Mouse (Mus musculus): ENCODE measurements around the gene Nipsnap2. TPM values are rescaled to one million over a fixed set of nuclear protein-coding genes. Genes with fewer than 3 reads are reported as not detected.
"Not testable (repeated sequence)": the region's sequence is repeated elsewhere in the genome, so short reads cannot be mapped to it uniquely, and the experiment has no call there.

Gene Nipsnap2
- polyA plus RNA-seq, 1 experiment from 2014 or later: 91.7 TPM

DNA sequence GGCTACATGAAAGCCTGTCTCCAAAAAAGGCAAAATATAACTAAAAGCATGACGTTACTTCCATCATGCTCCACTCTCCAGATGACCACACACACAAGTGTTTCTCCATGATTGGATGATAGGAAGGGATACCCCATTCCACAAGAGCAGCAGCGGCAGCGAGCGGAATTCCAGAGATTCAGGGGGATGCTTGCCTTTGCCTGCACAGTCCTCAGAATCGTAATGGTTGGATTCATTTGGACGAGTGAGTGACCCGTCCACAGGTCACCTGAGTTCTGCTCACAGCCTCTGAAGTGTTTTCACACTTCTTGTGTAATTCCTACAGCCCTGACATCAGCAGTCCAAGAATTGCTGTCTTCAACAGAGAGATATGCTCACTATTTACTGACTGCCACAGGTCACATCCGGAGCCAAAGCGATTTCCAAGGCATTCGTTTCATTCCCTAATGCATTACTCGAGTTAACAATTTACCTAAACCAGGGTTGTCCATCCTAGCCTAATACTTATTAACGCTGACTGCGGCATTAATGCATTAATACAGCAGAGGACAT, 35.1 kb downstream of the Nipsnap2 start:
- DNase-seq (ENCODE audit: low spot score): no peak

DNA sequence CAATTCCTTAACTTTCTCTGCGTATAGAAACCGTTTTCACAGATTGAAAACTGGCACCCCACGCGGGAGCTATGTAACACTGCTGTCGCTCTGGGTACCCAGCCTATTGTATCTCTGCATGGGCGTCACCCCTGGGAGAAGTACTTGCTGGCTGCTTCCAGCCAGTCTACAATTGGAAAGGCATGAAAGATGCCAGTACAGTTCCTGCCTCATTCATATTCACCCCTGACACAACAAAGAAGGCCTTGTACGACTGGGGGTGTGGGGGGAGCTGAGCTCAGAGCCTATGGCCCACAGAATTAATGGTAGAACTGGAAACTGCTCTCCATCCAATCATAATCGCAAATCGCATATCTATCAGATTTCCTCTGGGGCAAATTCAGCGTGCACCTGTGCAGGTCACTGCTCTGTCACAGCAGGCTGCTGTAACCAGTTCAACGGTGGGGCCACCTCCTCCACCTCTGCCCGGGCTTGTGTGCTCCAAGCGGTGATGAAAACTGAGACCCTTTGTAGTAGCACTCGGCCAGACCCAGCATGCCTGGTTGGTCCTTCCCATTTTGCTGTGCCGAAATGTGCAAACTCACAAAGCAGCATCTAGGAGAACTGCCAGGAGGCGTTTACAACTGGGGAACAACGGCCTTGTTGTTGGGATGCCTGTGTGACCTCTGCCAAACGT, 37.1 kb downstream of the Nipsnap2 start:
- no peak for DNase-seq (ENCODE audit: low spot score)

DNA sequence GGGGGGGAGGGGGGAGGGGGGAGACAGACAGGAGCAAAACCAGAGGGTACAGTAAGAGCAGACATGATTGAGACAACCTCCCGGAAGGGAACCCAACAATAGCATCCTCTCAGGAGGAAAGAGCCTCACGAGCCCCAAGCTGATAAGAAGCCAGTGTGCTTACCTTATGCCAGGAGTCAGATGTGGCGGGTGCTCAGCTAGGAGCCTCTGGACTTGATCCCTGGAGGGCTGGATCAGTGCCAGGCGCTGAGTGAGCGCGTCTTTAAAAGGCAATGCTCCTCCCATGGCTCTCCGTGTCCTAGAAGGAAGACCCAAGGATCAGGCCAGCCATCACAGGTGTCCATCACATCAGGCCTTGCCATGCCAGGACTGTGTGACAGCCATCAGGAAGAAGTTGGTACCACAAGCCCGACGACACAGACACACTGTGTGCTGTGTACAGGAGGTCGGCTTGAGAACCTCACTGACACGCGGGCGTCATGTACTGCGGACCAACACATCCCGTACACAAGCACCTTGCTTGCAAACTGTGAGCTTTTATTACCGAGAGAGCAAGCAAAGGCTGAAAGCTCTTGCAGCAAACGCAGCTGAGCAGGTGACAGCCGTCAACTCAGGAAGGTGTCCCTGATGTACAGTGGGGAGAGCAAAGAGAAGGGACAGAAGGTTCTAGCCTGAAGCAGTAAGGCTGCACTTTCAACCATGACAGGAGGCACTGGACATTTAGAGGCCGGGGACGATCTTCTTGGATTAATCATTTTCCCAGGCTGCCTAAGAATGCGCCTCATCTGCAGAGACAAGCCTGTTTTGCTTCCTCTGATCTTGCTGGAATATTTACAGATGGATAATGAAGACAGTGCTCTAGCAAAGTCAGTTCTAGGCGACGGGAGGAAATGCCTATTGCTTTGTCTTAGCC, 45.8 kb downstream of the Nipsnap2 start:
- no peak for DNase-seq (ENCODE audit: low spot score)

DNA sequence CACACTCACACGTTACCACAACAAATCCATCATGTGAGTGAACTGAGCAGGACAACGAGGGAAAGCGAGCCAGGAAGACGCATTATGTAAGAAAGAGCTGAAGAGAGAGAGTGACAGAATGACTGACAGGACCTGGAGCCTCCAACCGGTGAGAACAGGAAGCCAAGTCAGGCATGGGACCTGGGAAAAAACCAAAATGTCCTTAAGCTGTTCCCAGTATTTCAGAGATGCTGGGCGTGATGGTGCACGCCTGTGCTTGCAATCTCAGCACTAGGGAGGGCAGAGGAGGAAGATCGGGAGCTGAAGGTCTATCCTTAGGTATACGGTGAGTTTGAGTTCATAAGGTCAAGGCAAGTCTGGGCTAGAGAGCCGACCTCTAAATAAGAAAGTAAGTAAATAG, 47.6 kb downstream of the Nipsnap2 start:
- no peak for DNase-seq (ENCODE audit: low spot score)

DNA sequence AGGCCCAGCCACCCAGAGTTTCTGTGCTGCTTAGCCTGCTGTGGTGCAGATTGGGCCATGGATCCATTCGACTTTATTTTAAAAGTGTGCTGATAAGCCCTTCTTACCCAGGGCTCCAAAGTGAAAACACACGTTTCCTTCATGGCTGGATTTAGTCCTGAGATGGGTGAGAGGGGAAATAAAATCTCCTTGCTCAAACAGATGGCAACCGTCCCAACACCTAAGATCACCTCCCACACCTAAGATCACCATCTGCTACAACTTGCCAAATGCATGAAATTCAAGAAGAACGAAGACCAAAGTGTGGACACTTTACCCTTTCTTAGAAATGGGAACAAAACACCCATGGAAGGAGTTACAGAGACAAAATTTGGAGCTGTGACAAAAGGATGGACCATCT, 48.5 kb downstream of the Nipsnap2 start:
- DNase-seq (ENCODE audit: low spot score): not testable (repeated sequence)

DNA sequence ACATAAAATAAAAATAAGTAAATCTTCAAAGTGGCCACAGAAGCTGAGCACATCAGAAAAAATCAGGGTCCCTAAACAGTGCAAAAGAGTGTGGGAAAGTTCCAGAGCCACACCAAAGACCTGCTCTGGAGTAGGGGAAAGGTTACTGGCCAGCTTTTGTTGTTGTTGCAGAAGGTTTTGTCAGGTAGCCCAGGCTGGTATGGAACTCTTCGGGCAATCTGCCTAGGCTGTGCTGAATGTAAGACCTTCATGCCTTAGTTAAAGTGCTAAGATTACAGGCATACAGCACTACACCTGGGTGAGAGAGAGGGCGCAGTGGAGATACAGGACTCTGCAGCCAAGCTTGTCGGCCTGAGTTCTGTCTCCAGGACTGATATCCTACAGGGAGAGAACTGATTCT, 49.8 kb downstream of the Nipsnap2 start:
- no peak for DNase-seq (ENCODE audit: low spot score)

DNA sequence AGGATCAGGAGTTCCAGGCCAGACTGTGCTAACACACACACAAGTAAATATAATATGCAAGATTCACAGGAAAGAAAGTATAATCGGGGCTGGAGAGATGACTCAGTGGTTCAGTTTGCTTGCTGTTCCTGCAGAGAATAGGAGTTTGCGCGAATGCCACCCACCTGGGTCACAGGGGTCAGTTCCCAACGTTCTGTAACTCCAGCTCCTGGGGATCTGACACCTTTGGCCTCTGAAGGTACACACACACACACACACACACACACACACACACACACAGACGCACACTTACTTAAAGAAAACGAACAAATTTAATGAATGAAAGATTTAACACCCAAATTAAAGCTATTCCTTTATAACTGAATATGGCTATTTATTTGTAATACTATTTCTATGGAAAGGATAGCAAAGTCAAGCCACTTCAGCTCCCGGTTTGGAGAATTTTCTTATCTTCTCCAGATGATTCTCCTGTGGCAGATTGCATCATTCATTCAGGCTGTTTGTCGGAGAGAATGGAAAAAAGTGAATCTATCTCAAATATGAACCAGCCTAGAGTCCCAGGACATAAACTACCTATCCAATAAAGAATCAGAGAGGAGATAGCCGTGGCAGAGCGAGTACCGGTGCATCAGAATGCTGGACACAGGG, 53.6 kb downstream of the Nipsnap2 start:
- no peak for DNase-seq (ENCODE audit: low spot score)

DNA sequence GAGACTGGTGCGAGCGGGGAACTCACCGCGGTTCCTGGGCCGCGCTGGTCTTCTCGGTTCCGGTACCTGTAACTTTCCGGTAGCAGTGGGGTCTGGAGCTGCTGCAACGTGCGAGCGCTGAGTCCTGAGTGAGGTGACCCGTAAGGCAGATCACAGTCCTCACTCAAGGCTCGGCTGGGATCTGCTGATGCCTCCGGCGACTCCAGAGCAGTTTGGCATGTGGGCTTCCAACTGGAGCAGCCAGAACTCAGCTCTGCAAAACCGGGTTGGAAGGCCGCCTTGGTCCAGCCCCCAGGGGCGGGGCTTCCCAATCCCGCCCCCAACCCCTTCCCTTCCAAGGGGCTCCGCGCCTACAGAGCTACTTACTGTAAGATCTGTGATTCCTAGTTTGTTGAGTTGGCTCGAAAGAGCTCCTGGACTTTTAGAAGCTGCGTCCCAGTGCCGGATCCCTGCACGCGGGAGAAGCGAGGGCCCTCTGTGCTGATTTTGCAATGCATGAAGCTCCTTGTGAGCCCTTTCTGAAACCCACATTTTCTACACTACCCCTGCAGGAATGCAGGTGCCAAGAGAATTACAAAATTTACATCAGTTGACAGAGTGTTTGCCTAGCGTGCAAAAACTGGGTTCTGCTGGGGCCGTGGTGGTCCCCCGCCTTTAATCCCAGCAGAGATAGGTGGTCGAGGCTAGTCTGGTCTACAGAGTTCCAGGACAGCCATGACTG, 54.3 kb downstream of the Nipsnap2 start:
- peak; percentile 69 for DNase-seq (ENCODE audit: low spot score)

DNA sequence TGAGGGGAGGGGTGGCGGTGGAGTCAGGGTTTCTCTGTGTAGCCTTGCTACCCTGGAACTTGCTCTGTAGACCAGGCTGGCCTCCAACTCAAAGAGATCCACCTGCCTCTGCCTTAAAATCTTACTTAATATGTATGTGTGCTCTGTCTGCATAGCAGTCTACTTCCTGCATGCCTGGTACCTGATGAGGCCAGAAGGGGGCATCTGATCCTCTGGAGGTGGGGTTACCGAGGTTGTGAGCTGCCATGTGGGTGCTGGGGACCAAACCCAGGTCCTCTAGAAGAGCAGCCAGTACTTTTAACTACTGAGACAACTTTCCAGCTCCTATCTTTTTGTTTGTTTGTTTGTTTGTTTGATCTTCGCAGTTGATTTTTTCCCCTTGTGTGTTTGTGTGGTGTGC, 55.3 kb downstream of the Nipsnap2 start:
- DNase-seq (ENCODE audit: low spot score): no peak

DNA sequence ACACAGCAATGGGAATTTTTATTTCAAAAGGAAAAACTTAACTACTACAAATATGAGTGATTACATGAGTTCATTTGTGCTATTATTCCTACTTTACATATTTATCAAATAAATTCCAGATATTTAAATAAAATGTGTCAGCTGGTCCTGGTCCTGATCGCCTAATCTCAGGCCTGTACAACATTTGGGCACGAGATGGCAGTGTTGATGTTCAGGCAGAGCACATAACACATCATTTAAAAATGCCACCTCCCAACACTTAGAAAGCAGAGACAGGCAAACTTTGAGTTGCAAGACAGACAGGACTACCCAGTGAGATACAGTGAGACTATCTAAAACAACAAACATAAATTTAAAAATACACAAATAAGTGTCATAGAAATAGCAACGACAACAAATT, 57.3 kb downstream of the Nipsnap2 start:
- no peak for DNase-seq (ENCODE audit: low spot score)

DNA sequence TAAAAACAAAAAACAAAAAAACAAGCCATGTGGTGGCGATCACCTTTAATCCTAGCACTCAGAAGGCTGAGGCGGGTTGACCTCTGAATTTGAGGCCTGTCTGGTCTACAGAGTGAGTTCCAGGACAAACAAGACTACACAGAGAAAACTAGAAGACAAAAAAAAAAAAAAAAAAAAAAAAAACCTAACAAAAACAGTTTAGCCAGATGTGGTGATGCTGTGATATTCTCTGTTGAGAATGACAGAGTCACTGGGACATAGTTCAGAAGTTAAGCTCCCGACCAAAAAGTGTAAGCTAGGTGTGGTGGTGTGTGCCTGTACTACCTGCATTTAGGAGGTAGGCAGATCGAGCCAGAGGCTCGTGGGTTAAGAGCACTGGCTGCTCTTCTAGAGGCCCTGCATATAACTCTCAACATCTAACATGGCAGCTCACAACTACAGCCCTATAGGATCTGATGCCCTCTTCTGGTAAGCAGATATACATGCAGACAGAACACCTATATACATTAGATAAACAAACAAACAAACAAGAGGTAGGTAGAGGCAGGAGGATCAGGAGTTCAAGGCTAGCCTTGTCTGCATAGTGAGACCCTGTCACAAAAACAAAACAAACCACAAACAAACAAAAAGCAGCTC, 60.5 kb downstream of the Nipsnap2 start:
- DNase-seq (ENCODE audit: low spot score): no peak

DNA sequence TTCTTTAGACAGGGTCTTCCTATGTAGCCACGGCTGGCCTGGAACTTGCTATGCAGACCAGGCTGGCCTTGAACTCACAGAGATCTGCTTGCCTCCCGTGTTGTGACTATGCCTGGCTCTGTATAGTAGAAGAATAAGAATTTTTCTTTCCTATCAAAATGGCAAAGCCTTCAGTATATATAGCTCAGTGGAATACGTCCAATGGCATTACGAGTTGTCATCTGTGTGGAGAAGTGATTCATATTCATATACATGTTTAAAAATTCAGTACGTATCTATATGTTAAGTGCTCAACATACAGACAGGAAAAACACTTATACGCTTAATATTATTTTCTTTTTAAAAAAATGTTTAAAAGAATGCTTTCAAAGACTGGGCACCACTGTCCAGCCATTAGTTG, 61.3 kb downstream of the Nipsnap2 start:
- no peak for DNase-seq (ENCODE audit: low spot score)

DNA sequence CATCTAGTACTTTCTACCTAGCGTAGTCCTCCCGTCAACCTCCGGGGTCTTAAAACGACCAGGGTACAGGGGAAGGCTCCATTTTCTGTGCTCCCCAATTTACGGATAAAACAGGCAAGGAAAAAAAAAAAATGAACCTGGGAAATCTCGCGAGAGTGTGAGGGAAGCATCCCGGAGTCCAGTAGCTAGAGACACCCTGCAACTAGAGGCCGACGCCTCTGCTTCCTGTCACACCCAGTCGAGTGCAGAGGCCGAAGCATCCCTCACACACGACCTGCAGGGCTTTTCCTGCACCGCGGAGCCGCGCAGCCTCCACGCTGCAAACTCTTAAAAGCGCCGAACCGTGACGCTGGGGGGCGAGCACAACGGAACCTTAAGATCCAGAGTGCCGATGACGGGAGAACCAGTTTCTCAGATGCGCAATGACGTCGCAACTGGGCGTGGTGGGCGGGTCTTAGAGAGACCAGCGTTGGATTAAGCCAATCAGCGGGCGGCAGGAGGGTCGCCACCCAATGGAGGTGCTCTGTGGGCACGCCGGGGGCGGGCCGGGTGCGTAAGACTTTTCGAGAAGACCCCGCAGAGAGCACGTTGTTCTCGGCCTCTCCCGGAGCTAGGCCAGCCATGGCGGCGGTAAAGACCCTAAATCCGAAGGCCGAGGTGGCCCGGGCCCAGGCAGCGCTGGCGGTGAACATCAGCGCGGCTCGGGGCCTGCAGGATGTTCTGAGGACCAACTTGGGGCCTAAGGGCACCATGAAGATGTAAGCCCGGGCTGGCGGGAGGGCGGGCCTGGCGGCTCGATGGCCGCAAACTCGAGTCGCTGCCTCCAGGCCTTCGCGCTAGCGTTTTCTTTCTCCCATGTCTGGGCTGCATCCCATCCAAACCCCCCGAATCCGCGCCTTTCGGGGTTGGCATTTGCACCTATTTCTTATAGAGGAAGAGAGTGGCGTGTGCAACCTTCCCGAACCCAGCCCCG, 62.2 kb downstream of the Nipsnap2 start, which contains the start of gene Psph:
TSS of gene Psph (minus strand) at position 632 of the 973 bp plus-strand sequence.
- DNase-seq (ENCODE audit: low spot score): peak; percentile 99

DNA sequence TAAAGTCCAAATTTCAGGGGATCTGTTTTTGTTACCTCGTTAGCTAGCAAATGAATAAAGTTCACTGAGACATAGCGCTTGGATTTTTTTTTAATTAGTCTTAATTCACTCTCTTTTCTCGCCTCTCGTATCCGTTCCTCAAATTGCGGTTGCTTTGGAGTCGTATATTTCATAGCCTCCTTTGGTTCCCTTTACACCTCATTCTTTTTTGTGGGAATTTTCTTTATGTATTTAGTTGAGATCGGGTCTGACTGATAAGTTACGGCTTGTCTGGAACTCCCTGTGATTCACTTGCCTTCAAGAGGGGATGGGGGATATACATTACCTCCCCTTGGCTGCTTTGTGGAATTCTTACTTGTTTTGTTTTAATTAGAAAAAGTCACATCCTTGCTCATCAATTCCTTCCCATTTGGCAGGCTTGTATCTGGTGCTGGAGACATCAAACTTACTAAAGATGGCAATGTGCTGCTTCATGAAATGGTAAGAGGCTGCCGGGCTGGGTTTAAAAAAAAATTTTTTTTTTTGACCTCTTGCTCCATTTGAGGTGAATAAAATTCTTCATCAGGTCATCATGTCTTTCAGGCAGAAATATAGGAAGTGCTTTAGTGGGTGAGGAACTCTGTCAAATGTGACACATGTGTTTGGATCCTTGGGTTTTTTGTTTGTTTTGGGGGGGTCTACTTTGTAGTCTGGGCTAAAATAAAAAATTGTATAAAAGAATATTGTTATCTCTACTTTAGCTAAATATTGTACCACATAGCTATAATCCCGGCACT, 63.1 kb downstream of the Nipsnap2 start:
- DNase-seq (ENCODE audit: low spot score): no peak

DNA sequence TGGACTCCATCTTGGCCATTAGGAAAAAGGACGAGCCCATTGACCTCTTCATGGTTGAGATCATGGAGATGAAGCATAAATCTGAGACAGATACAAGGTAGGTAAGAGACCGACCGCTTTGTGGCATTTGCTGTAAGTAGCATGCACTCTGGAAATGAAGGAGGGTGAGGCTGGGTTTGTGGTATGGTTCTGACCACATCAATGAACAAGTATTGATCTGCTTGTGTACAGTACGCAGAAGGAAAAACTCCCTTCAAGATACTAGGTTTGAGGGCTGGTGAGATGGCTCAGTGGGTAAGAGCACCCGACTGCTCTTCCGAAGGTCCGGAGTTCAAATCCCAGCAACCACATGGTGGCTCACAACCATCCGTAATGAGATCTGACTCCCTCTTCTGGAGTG, 65.7 kb downstream of the Nipsnap2 start:
- DNase-seq (ENCODE audit: low spot score): not testable (repeated sequence)
